Mouse (Mus musculus) hindbrain, embryonic 16.5 days (tissue): ENCODE results near the gene Sort1. TPM values are rescaled to one million over a fixed set of nuclear protein-coding genes. Genes with fewer than 3 reads are reported as not detected.

ENCODE experiments used
- ATAC-seq: fragments of 200-750 bp; cut with Nextera tagmentation; 2 replicates; pipeline ENCODE4 v1.8.0; 2017; ENCODE audit warnings: moderate TSS enrichment, moderate library complexity
- H3K27ac ChIP-seq: fragments of 300-500 bp; sonication (generic); 2 replicates; pipeline ENCODE4 v1.5.1; 2014; ENCODE audit warnings: low read depth, mild to moderate bottlenecking, control low read depth, low read length, moderate library complexity
- H3K27me3 ChIP-seq: fragments of 300-500 bp; sonication (generic); replicated peaks from 2 replicates; pipeline ENCODE4 v1.6.1; 2014; ENCODE audit warnings: low read length; ENCODE audit not compliant: control insufficient read depth, insufficient read depth
- H3K36me3 ChIP-seq: fragments of 300-500 bp; sonication (generic); 2 replicates; pipeline ENCODE4 v1.6.1; 2014; ENCODE audit warnings: mild to moderate bottlenecking, low read length, moderate library complexity, mixed read lengths; ENCODE audit not compliant: control insufficient read depth, insufficient read depth
- H3K4me1 ChIP-seq: fragments of 300-500 bp; sonication (generic); 2 replicates; pipeline ENCODE4 v1.6.1; 2014; ENCODE audit warnings: low read depth, low read length; ENCODE audit not compliant: control insufficient read depth, insufficient read depth
- H3K4me2 ChIP-seq: fragments of 300-500 bp; sonication (generic); 2 replicates; pipeline ENCODE4 v1.6.1; 2014; ENCODE audit warnings: mild to moderate bottlenecking, low read length, control low read depth, moderate library complexity
- H3K4me3 ChIP-seq: fragments of 300-500 bp; sonication (generic); 2 replicates; pipeline ENCODE4 v1.5.1; 2014; ENCODE audit warnings: mild to moderate bottlenecking, low read length, control low read depth, moderate library complexity
- H3K9ac ChIP-seq: fragments of 300-500 bp; sonication (generic); 2 replicates; pipeline ENCODE4 v1.6.1; 2014; ENCODE audit warnings: low read depth, mild to moderate bottlenecking, control low read depth, low read length, moderate library complexity
- H3K9me3 ChIP-seq: fragments of 300-500 bp; sonication (generic); 2 replicates; pipeline ENCODE4 v1.6.1; 2014; ENCODE audit warnings: mild to moderate bottlenecking, low read length, moderate library complexity; ENCODE audit not compliant: control insufficient read depth
- WGBS: fragments of 180-500 bp; shearing (Covaris S2); extraction: QIAGEN DNeasy Blood & Tissue Kit; methylation state at CpG from one replicate; pipeline ENCODE4 v1.1.7; 2014; 5-methylcytosine and 5-hydroxymethylcytosine counted together
- polyA plus RNA-seq: library from polyadenylated mRNA; unstranded; fragments of >200 nt; fragmentation: Nextera tagmentation; extraction: Ambion mirVana; gene quantifications from 2 replicates; pipeline ENCODE4 v1.2.1, GENCODE M21; 2015

The Sort1 gene
- polyA plus RNA-seq, 1 experiment from 2014 or later = 9.4 TPM

- 52% methylated on average over 9 of the region's 9 CpGs for WGBS
- Histone ChIP-seq H3K4me1 (no peaks in the 10 kb centered on the region; the same call in 1 of the 2 replicates), H3K27me3 (no peaks in the 10 kb centered on the region), H3K9me3 (no peaks in the 10 kb centered on the region), H3K36me3 (no peaks in the 10 kb centered on the region), H3K4me2 (peak overlapping the region; percentile 42), H3K27ac (no peak overlapping the region), H3K9ac (no peak overlapping the region), H3K4me3 (peak overlapping the region; percentile 20; the same call in 1 of the 2 replicates)
- peak; percentile 43 for ATAC-seq
Observed at GRCm38 (mm10) chr3:108367173-108367572, 83.3 kb downstream of the Sort1 start.

- Histone ChIP-seq H3K9me3 (no peaks in the 10 kb centered on the region), H3K4me2 (peak overlapping the region; percentile 42), H3K36me3 (no peaks in the 10 kb centered on the region), H3K27ac (no peak overlapping the region), H3K4me3 (no peak overlapping the region), H3K9ac (no peak overlapping the region), H3K4me1 (no peaks in the 10 kb centered on the region; the same call in 1 of the 2 replicates), H3K27me3 (no peaks in the 10 kb centered on the region)
- 85% methylated on average over 3 of the region's 3 CpGs for WGBS
- ATAC-seq = no peak
Observed at GRCm38 (mm10) chr3:108367828-108368227, 83.9 kb downstream of the Sort1 start.

- H3K4me2 ChIP-seq = no peak overlapping the region
- H3K36me3 ChIP-seq = no peaks in the 10 kb centered on the region
- H3K4me1 ChIP-seq = no peaks in the 10 kb centered on the region; the same call in 1 of the 2 replicates
- H3K4me3 ChIP-seq = no peak overlapping the region
- H3K27me3 ChIP-seq = no peaks in the 10 kb centered on the region
- 87% methylated on average over 5 of the region's 5 CpGs for WGBS
- no peaks in the 10 kb centered on the region for H3K9me3 ChIP-seq
- no peak for ATAC-seq
- H3K27ac ChIP-seq = no peak overlapping the region
- H3K9ac ChIP-seq = no peak overlapping the region
Observed at GRCm38 (mm10) chr3:108368721-108369120, 84.8 kb downstream of the Sort1 start.

- Histone ChIP-seq H3K9ac (no peak overlapping the region), H3K27ac (no peak overlapping the region), H3K4me1 (no peaks in the 10 kb centered on the region), H3K9me3 (no peaks in the 10 kb centered on the region), H3K4me2 (no peak overlapping the region), H3K36me3 (no peaks in the 10 kb centered on the region), H3K27me3 (no peaks in the 10 kb centered on the region), H3K4me3 (no peak overlapping the region)
- ATAC-seq = no peak
- 53% methylated on average over 3 of the region's 3 CpGs for WGBS
Observed at GRCm38 (mm10) chr3:108372274-108372673, 88.4 kb downstream of the Sort1 start.

GRCm38 (mm10) chr3:108372691-108373090 lies 88.8 kb downstream of the Sort1 start:
- Histone ChIP-seq H3K4me3 (no peak overlapping the region), H3K36me3 (no peaks in the 10 kb centered on the region), H3K27me3 (no peaks in the 10 kb centered on the region), H3K4me1 (no peaks in the 10 kb centered on the region), H3K9ac (no peak overlapping the region), H3K4me2 (no peak overlapping the region), H3K9me3 (no peaks in the 10 kb centered on the region), H3K27ac (no peak overlapping the region)
- no peak for ATAC-seq
- 84% methylated on average over 3 of the region's 3 CpGs for WGBS

- no peak for ATAC-seq
- Histone ChIP-seq H3K27me3 (no peaks in the 10 kb centered on the region), H3K27ac (no peak overlapping the region), H3K4me3 (no peak overlapping the region), H3K9me3 (no peaks in the 10 kb centered on the region), H3K36me3 (no peaks in the 10 kb centered on the region), H3K9ac (no peak overlapping the region), H3K4me2 (no peak overlapping the region), H3K4me1 (peaks cover 6% of the 10 kb centered on the region; the same call in 1 of the 2 replicates)
- WGBS = 75% methylated on average over 7 of the region's 7 CpGs
Observed at GRCm38 (mm10) chr3:108378875-108379663, 95.2 kb downstream of the Sort1 start.

GRCm38 (mm10) chr3:108380695-108381094 lies 96.8 kb downstream of the Sort1 start:
- Histone ChIP-seq H3K4me1 (peaks cover 8% of the 10 kb centered on the region; the same call in 1 of the 2 replicates), H3K36me3 (no peaks in the 10 kb centered on the region), H3K4me2 (no peak overlapping the region), H3K9ac (no peak overlapping the region), H3K27me3 (no peaks in the 10 kb centered on the region), H3K9me3 (no peaks in the 10 kb centered on the region), H3K27ac (no peak overlapping the region), H3K4me3 (no peak overlapping the region)
- 75% methylated on average over 6 of the region's 6 CpGs for WGBS
- ATAC-seq = no peak

GRCm38 (mm10) chr3:108381945-108382875 lies 98.3 kb downstream of the Sort1 start:
- Histone ChIP-seq H3K4me2 (no peak overlapping the region), H3K27me3 (no peaks in the 10 kb centered on the region), H3K4me3 (no peak overlapping the region), H3K9ac (no peak overlapping the region), H3K4me1 (peaks cover 8% of the 10 kb centered on the region; the same call in 1 of the 2 replicates), H3K36me3 (no peaks in the 10 kb centered on the region), H3K27ac (no peak overlapping the region), H3K9me3 (no peaks in the 10 kb centered on the region)
- 82% methylated on average over 14 of the region's 14 CpGs for WGBS
- no peak for ATAC-seq
